Mouse (Mus musculus) lung, postnatal 0 days (tissue): Measurements from ENCODE around the gene Plekha1.

Experiments used
- CTCF ChIP-seq: IDR thresholded peaks from 2 replicates; pipeline ENCODE4 v1.5.1; 2016; ENCODE audit warnings: antibody characterized with exemption, mild to moderate bottlenecking
- EP300 ChIP-seq: IDR thresholded peaks from 2 replicates; pipeline ENCODE4 v1.6.1; 2016; ENCODE audit warnings: antibody characterized with exemption, mild to moderate bottlenecking, control low read depth

- no peak for TF ChIP-seq CTCF
- no peak for TF ChIP-seq EP300
These were observed 38.0 kb downstream of the Plekha1 start for GRCm38 (mm10) chr7:130903505-130904074.
